Mouse (Mus musculus) midbrain, embryonic 11.5 days (tissue): ENCODE measurements at regions not wholly inside any gene's neighbourhood (a gene's known extent, or its start where the extent isn't known, plus 50 kb on each side); places are given as distances from the start of the nearest gene placed in this dataset.

Source experiments
- ATAC-seq: fragments of 200-750 bp; cut with Nextera tagmentation; 2 replicates; pipeline ENCODE4 v1.8.0; 2017; ENCODE audit warnings: moderate TSS enrichment, moderate library complexity; ENCODE audit not compliant: low FRiP score
- DNase-seq: peaks from one replicate; pipeline ENCODE4 v3.0.0; 2015; ENCODE audit warnings: low spot score; ENCODE audit errors: missing footprints
- H3K27ac ChIP-seq: fragments of 300-500 bp; sonication (generic); 2 replicates; pipeline ENCODE4 v1.5.1; 2014; ENCODE audit warnings: low read depth, low read length
- H3K27me3 ChIP-seq: fragments of 300-500 bp; sonication (generic); 2 replicates; pipeline ENCODE4 v1.6.1; 2014; ENCODE audit warnings: mild to moderate bottlenecking, low read length, moderate library complexity, mixed read lengths; ENCODE audit not compliant: control insufficient read depth, insufficient read depth
- H3K36me3 ChIP-seq: fragments of 300-500 bp; sonication (generic); 2 replicates; pipeline ENCODE4 v1.6.1; 2014; ENCODE audit warnings: mild to moderate bottlenecking, low read length, moderate library complexity, mixed read lengths; ENCODE audit not compliant: control insufficient read depth, insufficient read depth
- H3K4me1 ChIP-seq: fragments of 300-500 bp; sonication (generic); 2 replicates; pipeline ENCODE4 v1.6.1; 2014; ENCODE audit warnings: low read length; ENCODE audit not compliant: control insufficient read depth, insufficient read depth
- H3K4me2 ChIP-seq: fragments of 300-500 bp; sonication (generic); 2 replicates; pipeline ENCODE4 v1.6.1; 2014; ENCODE audit warnings: mild to moderate bottlenecking, moderate library complexity
- H3K4me3 ChIP-seq: fragments of 300-500 bp; sonication (generic); 2 replicates; pipeline ENCODE4 v1.5.1; 2014; ENCODE audit warnings: low read depth, low read length
- H3K9ac ChIP-seq: fragments of 300-500 bp; sonication (generic); 2 replicates; pipeline ENCODE4 v1.6.1; 2014; ENCODE audit warnings: low read length
- H3K9me3 ChIP-seq: fragments of 300-500 bp; sonication (generic); 2 replicates; pipeline ENCODE4 v1.6.1; 2016; ENCODE audit warnings: low read length; ENCODE audit not compliant: control insufficient read depth
- WGBS: fragments of 180-500 bp; shearing (Covaris S2); extraction: QIAGEN DNeasy Blood & Tissue Kit; methylation state at CpG from one replicate; pipeline ENCODE4 v1.1.7; 2014; 5-methylcytosine and 5-hydroxymethylcytosine counted together

DNA sequence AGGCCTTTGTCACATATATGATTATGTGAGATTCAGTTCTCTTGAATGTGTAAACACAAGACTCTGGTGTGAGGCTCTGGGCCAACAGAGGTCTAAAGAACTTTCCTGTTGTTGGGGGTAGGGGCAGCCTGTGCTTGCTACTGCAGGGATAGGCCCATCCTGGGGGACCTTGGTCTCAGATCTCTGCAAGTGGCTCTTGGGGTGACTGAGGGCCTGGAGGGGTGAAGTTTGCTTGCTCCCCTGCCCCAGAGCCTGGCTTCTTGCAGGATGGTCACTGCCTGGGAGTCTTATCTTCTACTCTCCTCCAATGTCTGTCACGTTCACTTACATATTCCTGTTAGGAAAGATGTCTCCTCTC, 121.8 kb upstream of the Arhgap5 start:
- ATAC-seq, result peak; percentile 30; the same call in 1 of the 2 replicates
- Histone ChIP-seq H3K27ac (no peak overlapping the region), H3K9me3 (no peaks in the 10 kb centered on the region), H3K27me3 (no peaks in the 10 kb centered on the region), H3K9ac (peak overlapping the region; percentile 32; the same call in 1 of the 2 replicates), H3K4me2 (no peak overlapping the region), H3K36me3 (no peaks in the 10 kb centered on the region), H3K4me1 (peaks cover 19% of the 10 kb centered on the region), H3K4me3 (no peak overlapping the region)
- peak; percentile 89 for DNase-seq
- WGBS, result 82% methylated on average over 1 of the region's 1 CpGs

DNA sequence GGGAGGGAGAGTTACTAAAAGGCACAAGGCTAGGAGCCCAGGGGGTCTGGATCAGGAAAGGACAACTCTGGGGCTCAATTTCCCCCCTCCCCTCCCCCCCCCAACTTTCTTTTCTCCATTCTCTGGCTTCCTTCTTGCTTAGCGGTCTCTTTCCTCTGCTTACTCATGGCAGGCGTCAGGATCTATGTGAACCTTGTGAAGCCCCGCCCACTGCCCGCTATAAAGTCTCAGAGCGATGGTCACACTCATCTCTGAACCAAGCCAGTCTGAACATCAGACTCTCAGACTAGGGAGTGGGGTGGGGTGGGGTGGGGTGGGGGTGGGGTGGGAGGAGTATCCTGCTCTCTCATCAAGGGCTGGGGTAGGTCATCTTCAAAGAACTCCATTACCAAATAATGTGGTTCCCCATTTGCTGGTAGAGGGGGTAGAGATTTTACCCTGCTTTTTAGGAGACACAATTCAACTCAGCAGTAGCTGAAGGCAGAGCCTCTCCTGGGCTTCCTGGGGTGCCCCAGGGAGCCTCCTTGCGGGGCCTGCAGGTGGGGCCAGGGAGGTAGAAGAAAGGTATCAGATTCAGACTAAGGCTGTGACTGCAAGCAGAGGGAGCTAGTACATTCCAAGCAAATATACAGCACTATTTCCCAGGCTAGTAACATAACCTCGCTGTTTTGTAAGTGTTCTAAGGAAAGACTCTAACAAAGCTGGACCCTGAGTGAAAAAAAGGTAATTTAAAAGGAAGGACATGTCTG, 120.8 kb upstream of the Arhgap5 start:
- Histone ChIP-seq H3K9ac (0 out of 2 replicates have a peak overlapping the region, but pooled peaks have one; percentile 24), H3K27me3 (no peaks in the 10 kb centered on the region), H3K9me3 (no peaks in the 10 kb centered on the region), H3K4me3 (no peak overlapping the region), H3K4me2 (no peak overlapping the region), H3K36me3 (no peaks in the 10 kb centered on the region), H3K4me1 (peaks cover 19% of the 10 kb centered on the region), H3K27ac (no peak overlapping the region)
- ATAC-seq (peak; percentile 47; the same call in 1 of the 2 replicates), DNase-seq (peak; percentile 87)
- 16% methylated on average over 6 of the region's 7 CpGs for WGBS

DNA sequence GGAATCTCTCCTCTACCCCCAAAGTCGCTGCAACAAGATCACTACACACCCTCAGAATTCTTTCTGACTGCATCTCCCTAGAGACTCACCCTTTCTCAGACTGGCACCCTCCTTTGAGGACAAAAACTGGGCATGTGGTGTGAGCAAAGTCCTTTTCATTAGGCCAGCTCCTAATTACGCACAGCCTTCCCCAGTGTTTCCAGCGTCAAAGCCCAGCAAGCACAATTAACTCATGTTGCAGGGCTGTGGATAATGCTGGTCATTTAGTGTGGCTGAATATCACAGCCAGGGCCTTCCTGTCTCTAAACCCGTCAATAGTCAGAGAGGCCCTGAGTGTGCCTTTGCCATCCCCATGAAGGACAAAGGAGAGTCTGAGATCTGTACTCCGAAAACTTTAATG, 114.2 kb upstream of the Arhgap5 start:
- DNase-seq (no peak), ATAC-seq (no peak)
- Histone ChIP-seq H3K4me1 (no peaks in the 10 kb centered on the region), H3K27ac (no peak overlapping the region), H3K36me3 (no peaks in the 10 kb centered on the region), H3K9me3 (no peaks in the 10 kb centered on the region), H3K9ac (no peak overlapping the region), H3K4me2 (no peak overlapping the region), H3K27me3 (no peaks in the 10 kb centered on the region), H3K4me3 (no peak overlapping the region)
- 61% methylated on average over 5 of the region's 5 CpGs for WGBS

DNA sequence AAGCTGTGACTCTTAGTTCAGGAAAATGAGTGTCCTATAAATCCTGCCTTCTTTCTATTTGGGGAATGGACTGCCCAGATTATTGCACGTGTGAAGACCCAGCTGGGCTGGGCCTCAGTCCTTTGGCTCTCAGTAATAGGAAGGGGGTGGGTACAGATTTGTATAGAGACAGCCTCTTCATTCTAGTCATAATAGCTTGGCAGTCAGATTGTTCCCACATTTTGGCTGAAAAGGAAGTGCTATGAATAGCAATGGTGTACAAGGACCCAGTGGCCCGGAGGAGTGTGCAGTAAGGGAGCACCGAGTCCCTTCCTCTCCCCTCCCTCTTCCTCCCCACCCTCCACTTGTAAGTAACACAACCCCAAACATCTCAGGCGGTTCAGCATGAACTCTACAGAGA, 113.5 kb upstream of the Arhgap5 start:
- Histone ChIP-seq H3K27ac (no peak overlapping the region), H3K9ac (no peak overlapping the region), H3K4me1 (peaks cover 1% of the 10 kb centered on the region; the same call in 1 of the 2 replicates), H3K36me3 (no peaks in the 10 kb centered on the region), H3K4me2 (no peak overlapping the region), H3K9me3 (no peaks in the 10 kb centered on the region), H3K4me3 (no peak overlapping the region), H3K27me3 (no peaks in the 10 kb centered on the region)
- DNase-seq, result no peak
- ATAC-seq, result no peak
- 67% methylated on average over 4 of the region's 4 CpGs for WGBS

DNA sequence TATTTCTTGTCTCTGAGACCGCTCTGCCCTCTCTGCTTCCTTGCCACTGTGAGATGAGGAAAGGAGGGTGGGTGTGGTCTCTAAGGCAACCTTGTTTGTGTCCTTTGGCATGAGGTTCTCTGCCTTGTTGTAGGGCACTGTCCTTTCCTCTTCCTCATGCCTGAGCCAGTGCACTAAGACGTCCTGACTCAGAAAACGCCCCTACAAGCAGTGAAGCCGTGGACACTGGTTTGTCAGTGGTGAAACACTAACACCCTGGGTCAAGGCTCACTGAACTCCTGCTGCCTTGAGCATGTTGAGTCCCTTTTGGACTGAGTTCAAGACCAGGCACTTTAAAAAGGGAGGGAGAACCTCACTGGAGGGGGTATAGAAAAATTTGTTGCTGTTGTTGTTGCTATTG, 111.1 kb upstream of the Arhgap5 start:
- H3K4me1 ChIP-seq, result peaks cover 4% of the 10 kb centered on the region; the same call in 1 of the 2 replicates
- H3K9me3 ChIP-seq, result no peaks in the 10 kb centered on the region
- H3K4me2 ChIP-seq, result no peak overlapping the region
- H3K9ac ChIP-seq, result no peak overlapping the region
- no peaks in the 10 kb centered on the region for H3K36me3 ChIP-seq
- WGBS, result 79% methylated on average over 4 of the region's 4 CpGs
- no peak overlapping the region for H3K4me3 ChIP-seq
- no peaks in the 10 kb centered on the region for H3K27me3 ChIP-seq
- DNase-seq (no peak), ATAC-seq (no peak)
- no peak overlapping the region for H3K27ac ChIP-seq

DNA sequence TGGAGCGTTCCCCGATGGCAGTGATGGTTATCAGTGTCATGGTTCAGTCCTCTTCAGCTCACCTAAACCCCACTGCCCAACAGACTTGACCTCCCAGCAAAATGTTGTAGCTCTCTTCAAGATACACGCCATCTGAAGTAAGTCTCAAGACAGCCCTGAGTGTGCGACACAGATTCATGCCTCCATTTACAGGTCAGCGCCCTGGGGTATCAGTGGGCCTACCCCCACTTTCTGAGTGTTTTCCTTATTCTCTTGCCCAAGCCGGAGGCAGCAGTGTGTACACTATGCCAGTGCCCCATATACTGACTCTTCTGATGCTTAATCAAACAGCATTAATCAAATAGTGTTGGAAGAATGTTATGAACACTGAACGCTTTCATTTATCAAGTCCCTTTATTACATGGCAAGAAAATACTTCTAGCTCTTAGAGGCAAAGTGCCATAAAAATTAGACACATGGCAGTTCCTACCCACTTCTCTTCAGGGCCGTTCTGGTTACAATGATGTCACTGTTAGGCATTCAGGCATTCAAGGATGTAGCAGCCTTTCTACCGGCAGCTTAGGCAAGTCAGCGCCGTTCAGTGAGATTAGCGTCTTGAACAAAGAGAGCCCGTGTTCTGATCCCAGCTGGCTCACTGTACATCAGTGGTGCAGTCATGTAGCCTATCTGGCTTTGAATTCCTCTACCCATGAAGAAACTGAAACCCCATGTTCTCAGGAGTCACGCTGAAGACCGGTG, 109.6 kb upstream of the Arhgap5 start:
- no peak overlapping the region for H3K27ac ChIP-seq
- no peak overlapping the region for H3K4me2 ChIP-seq
- 70% methylated on average over 15 of the region's 15 CpGs for WGBS
- no peaks in the 10 kb centered on the region for H3K9me3 ChIP-seq
- ATAC-seq (peak; percentile 68; the same call in 1 of the 2 replicates), DNase-seq (no peak)
- H3K27me3 ChIP-seq, result no peaks in the 10 kb centered on the region
- H3K36me3 ChIP-seq, result no peaks in the 10 kb centered on the region
- H3K4me1 ChIP-seq, result peaks cover 4% of the 10 kb centered on the region; the same call in 1 of the 2 replicates
- no peak overlapping the region for H3K9ac ChIP-seq
- no peak overlapping the region for H3K4me3 ChIP-seq

DNA sequence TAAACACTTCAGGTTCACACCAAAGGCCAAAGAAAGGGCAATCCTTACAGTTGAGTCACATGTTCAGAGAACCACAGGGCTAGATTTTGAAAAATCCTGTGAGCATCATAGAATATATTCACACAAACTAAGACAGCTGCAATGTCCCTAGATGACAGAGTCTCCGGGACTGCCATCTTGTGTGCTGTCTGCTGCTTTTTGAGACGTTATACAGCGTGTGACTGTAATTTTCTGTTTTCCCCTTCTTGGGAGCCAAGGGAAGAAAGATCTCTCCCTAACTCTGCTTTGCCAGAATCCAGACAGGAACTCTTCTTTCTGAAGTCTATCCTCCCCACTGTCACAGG, 109.1 kb upstream of the Arhgap5 start:
- Histone ChIP-seq H3K27me3 (no peaks in the 10 kb centered on the region), H3K36me3 (no peaks in the 10 kb centered on the region), H3K4me3 (no peak overlapping the region), H3K4me2 (no peak overlapping the region), H3K9ac (no peak overlapping the region), H3K27ac (no peak overlapping the region), H3K9me3 (no peaks in the 10 kb centered on the region), H3K4me1 (peaks cover 4% of the 10 kb centered on the region; the same call in 1 of the 2 replicates)
- ATAC-seq, result no peak
- 88% methylated on average over 3 of the region's 3 CpGs for WGBS
- DNase-seq, result no peak

DNA sequence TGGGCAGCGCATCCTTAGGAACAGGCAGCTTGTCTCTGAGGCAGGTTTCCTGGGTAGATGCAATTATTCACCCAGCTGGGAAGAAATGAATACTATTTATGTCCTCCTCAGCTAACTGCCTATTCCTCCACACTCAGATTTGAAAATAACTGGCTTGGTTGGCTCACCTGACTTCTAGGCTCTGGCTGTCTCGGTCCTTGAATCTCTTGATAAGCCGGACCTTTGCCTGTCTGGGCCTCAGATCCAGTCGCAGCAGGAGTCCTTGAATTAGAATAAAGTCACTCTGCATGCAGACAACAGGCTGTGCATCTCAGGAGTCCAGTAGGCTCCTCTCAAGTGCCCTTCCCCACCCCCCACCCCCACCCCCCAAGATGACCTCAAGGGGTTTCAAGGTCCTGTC, 108.7 kb upstream of the Arhgap5 start:
- H3K27ac ChIP-seq, result no peak overlapping the region
- WGBS, result 43% methylated on average over 4 of the region's 4 CpGs
- no peak for ATAC-seq
- no peak overlapping the region for H3K9ac ChIP-seq
- no peak overlapping the region for H3K4me2 ChIP-seq
- H3K4me1 ChIP-seq, result peaks cover 4% of the 10 kb centered on the region; the same call in 1 of the 2 replicates
- no peak for DNase-seq
- no peaks in the 10 kb centered on the region for H3K9me3 ChIP-seq
- no peaks in the 10 kb centered on the region for H3K36me3 ChIP-seq
- H3K4me3 ChIP-seq, result no peak overlapping the region
- H3K27me3 ChIP-seq, result no peaks in the 10 kb centered on the region

DNA sequence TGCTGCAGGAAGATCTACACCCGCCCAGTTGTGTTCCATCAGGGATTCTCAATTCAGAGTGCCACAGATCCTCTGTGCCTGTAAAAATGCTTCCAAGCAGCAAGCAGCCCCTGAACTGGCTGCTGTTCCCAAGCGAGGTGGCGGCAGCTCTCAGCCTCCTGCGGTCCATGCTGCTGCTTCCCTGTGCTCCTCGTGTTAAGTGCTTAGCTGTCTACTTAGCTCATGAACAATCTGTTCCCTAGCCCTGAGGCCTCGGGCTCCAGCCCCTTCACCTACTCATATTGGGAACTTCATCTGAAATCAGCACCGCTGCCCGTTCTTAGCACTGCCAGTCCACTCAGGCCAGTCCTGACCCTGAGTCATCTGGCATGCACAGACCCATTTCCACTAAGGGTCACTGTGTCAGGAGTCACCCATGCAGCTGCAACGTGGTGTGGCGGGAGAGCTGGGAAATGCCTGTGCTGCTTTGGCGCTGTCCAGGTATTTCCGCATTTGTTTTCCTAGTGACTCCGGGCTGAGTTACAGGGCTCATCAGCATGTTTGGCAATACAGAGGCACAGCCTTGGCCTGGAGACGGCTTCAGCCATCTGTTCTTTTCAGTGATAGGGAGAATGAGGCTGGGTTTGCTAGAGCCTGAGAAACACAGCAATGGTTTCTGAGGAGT, 107.5 kb upstream of the Arhgap5 start:
- Histone ChIP-seq H3K27me3 (no peaks in the 10 kb centered on the region), H3K27ac (no peak overlapping the region), H3K4me2 (no peak overlapping the region), H3K4me3 (no peak overlapping the region), H3K9me3 (no peaks in the 10 kb centered on the region), H3K4me1 (peaks cover 4% of the 10 kb centered on the region; the same call in 1 of the 2 replicates), H3K9ac (no peak overlapping the region), H3K36me3 (no peaks in the 10 kb centered on the region)
- peak; percentile 86 for DNase-seq
- no peak for ATAC-seq
- 60% methylated on average over 14 of the region's 14 CpGs for WGBS
